Mouse (Mus musculus): ENCODE measurements around the gene Mbtps2. TPM values are rescaled to one million over a fixed set of nuclear protein-coding genes. Genes with fewer than 3 reads are reported as not detected.

Gene Mbtps2
- polyA plus RNA-seq, 1 experiment = 13.8 TPM

- WGBS = 14% methylated on average over 3 of the region's 3 CpGs
- TF ChIP-seq CTCF (IDR thresholded peaks at IDR 0.05; ENCODE audit: insufficient read depth, low read length) (peak; percentile 33; the same call in 1 of the 2 replicates), POLR2A (IDR thresholded peaks at IDR 0.05; ENCODE audit: borderline replicate concordance, extremely low read depth, low read depth, low read length) (no peak)
- DNase-seq = no peak
- Histone ChIP-seq H3K4me1 (ENCODE audit: control insufficient read depth, insufficient read depth, low read length) (peaks cover 6% of the 10 kb centered on the region), H3K4me3 (replicated peaks; ENCODE audit: extremely low read depth, low read depth, low read length) (no peak overlapping the region)
Observed at GRCm38 (mm10) chrX:157601450-157601849, 2.9 kb upstream of the Mbtps2 start.

GRCm38 (mm10) chrX:157597585-157598185 lies 830 bp downstream of the Mbtps2 start:
- no peak for DNase-seq
- peak overlapping the region; percentile 90 for H3K4me3 ChIP-seq (replicated peaks; ENCODE audit: extremely low read depth, low read depth, low read length)
- peaks cover 6% of the 10 kb centered on the region for H3K4me1 ChIP-seq (ENCODE audit: control insufficient read depth, insufficient read depth, low read length)
- 23% methylated on average over 17 of the region's 17 CpGs for WGBS
- no peak for TF ChIP-seq CTCF (IDR thresholded peaks at IDR 0.05; ENCODE audit: insufficient read depth, low read length)
- TF ChIP-seq POLR2A (IDR thresholded peaks at IDR 0.05; ENCODE audit: borderline replicate concordance, extremely low read depth, low read depth, low read length) = no peak

GRCm38 (mm10) chrX:157596802-157597201 lies 1.7 kb downstream of the Mbtps2 start:
- H3K4me3 ChIP-seq (replicated peaks; ENCODE audit: extremely low read depth, low read depth, low read length) = no peak overlapping the region
- DNase-seq = no peak
- H3K4me1 ChIP-seq (ENCODE audit: control insufficient read depth, insufficient read depth, low read length) = peaks cover 6% of the 10 kb centered on the region
- 72% methylated on average over 5 of the region's 5 CpGs for WGBS
- no peak for TF ChIP-seq CTCF (IDR thresholded peaks at IDR 0.05; ENCODE audit: insufficient read depth, low read length)
- TF ChIP-seq POLR2A (IDR thresholded peaks at IDR 0.05; ENCODE audit: borderline replicate concordance, extremely low read depth, low read depth, low read length) = no peak

- TF ChIP-seq CTCF (IDR thresholded peaks at IDR 0.05; ENCODE audit: insufficient read depth, low read length) (no peak), POLR2A (IDR thresholded peaks at IDR 0.05; ENCODE audit: borderline replicate concordance, extremely low read depth, low read depth, low read length) (no peak)
- Histone ChIP-seq H3K4me1 (ENCODE audit: control insufficient read depth, insufficient read depth, low read length) (peaks cover 6% of the 10 kb centered on the region), H3K4me3 (replicated peaks; ENCODE audit: extremely low read depth, low read depth, low read length) (no peak overlapping the region)
- WGBS = 69% methylated on average over 6 of the region's 6 CpGs
- no peak for DNase-seq
Observed at GRCm38 (mm10) chrX:157595927-157596326, 2.6 kb downstream of the Mbtps2 start.

- H3K4me1 ChIP-seq (ENCODE audit: control insufficient read depth, insufficient read depth, low read length) = peaks cover 6% of the 10 kb centered on the region
- TF ChIP-seq CTCF (IDR thresholded peaks at IDR 0.05; ENCODE audit: insufficient read depth, low read length) = no peak
- no peak for TF ChIP-seq POLR2A (IDR thresholded peaks at IDR 0.05; ENCODE audit: borderline replicate concordance, extremely low read depth, low read depth, low read length)
- WGBS = 65% methylated on average over 2 of the region's 2 CpGs
- no peak for DNase-seq
- no peak overlapping the region for H3K4me3 ChIP-seq (replicated peaks; ENCODE audit: extremely low read depth, low read depth, low read length)
Observed at GRCm38 (mm10) chrX:157594606-157595005, 3.9 kb downstream of the Mbtps2 start.

GRCm38 (mm10) chrX:157587001-157587400 lies 11.5 kb downstream of the Mbtps2 start:
- TF ChIP-seq POLR2A (IDR thresholded peaks at IDR 0.05; ENCODE audit: borderline replicate concordance, extremely low read depth, low read depth, low read length) (no peak), CTCF (IDR thresholded peaks at IDR 0.05; ENCODE audit: insufficient read depth, low read length) (no peak)
- no peak overlapping the region for H3K4me3 ChIP-seq (replicated peaks; ENCODE audit: extremely low read depth, low read depth, low read length)
- no peaks in the 10 kb centered on the region for H3K4me1 ChIP-seq (ENCODE audit: control insufficient read depth, insufficient read depth, low read length)
- WGBS = 69% methylated on average over 5 of the region's 5 CpGs
- no peak for DNase-seq

GRCm38 (mm10) chrX:157586397-157586796 lies 12.1 kb downstream of the Mbtps2 start:
- DNase-seq = no peak
- H3K4me3 ChIP-seq (replicated peaks; ENCODE audit: extremely low read depth, low read depth, low read length) = no peak overlapping the region
- H3K4me1 ChIP-seq (ENCODE audit: control insufficient read depth, insufficient read depth, low read length) = no peaks in the 10 kb centered on the region
- no peak for TF ChIP-seq POLR2A (IDR thresholded peaks at IDR 0.05; ENCODE audit: borderline replicate concordance, extremely low read depth, low read depth, low read length)
- no peak for TF ChIP-seq CTCF (IDR thresholded peaks at IDR 0.05; ENCODE audit: insufficient read depth, low read length)

- 89% methylated on average over 6 of the region's 6 CpGs for WGBS
- DNase-seq = no peak
- no peak for TF ChIP-seq CTCF (IDR thresholded peaks at IDR 0.05; ENCODE audit: insufficient read depth, low read length)
- TF ChIP-seq POLR2A (IDR thresholded peaks at IDR 0.05; ENCODE audit: borderline replicate concordance, extremely low read depth, low read depth, low read length) = no peak
- Histone ChIP-seq H3K4me3 (replicated peaks; ENCODE audit: extremely low read depth, low read depth, low read length) (no peak overlapping the region), H3K4me1 (ENCODE audit: control insufficient read depth, insufficient read depth, low read length) (no peaks in the 10 kb centered on the region)
Observed at GRCm38 (mm10) chrX:157579108-157579614, 19.4 kb downstream of the Mbtps2 start.

GRCm38 (mm10) chrX:157574683-157575082 lies 23.8 kb downstream of the Mbtps2 start:
- no peaks in the 10 kb centered on the region for H3K4me1 ChIP-seq (ENCODE audit: control insufficient read depth, insufficient read depth, low read length)
- TF ChIP-seq CTCF (IDR thresholded peaks at IDR 0.05; ENCODE audit: insufficient read depth, low read length) = no peak
- no peak for TF ChIP-seq POLR2A (IDR thresholded peaks at IDR 0.05; ENCODE audit: borderline replicate concordance, extremely low read depth, low read depth, low read length)
- no peak overlapping the region for H3K4me3 ChIP-seq (replicated peaks; ENCODE audit: extremely low read depth, low read depth, low read length)
- 64% methylated on average over 2 of the region's 2 CpGs for WGBS
- DNase-seq = no peak

- DNase-seq = no peak
- H3K4me3 ChIP-seq (replicated peaks; ENCODE audit: extremely low read depth, low read depth, low read length) = no peak within 1 kb of the TSS
- no peaks in the 10 kb centered on the region for H3K4me1 ChIP-seq (ENCODE audit: control insufficient read depth, insufficient read depth, low read length)
- TF ChIP-seq CTCF (IDR thresholded peaks at IDR 0.05; ENCODE audit: insufficient read depth, low read length) (no peak), POLR2A (IDR thresholded peaks at IDR 0.05; ENCODE audit: borderline replicate concordance, extremely low read depth, low read depth, low read length) (no peak)
- 83% methylated on average over 26 of the region's 26 CpGs for WGBS
Observed at GRCm38 (mm10) chrX:157568840-157569239, 29.7 kb downstream of the Mbtps2 start, which contains the start of gene Yy2. Gene Yy2 (minus strand): TSS chrX:157568985.
